Mouse (Mus musculus): ENCODE data around the gene Hadhb. TPM values are rescaled to one million over a fixed set of nuclear protein-coding genes. Genes with fewer than 3 reads are reported as not detected.

The Hadhb gene
- total RNA-seq, 4 experiments from 2014 or later, result 88.5 to 103 (median 92.6) TPM

- DNase-seq (ENCODE audit: low spot score in 2 of 2), result no peak
These were observed 27.0 kb upstream of the Hadhb start for GRCm38 (mm10) chr5:30127921-30128597.

- DNase-seq (ENCODE audit: low spot score in 2 of 2), result no peak
These were observed 26.4 kb upstream of the Hadhb start for GRCm38 (mm10) chr5:30128680-30129079.

- no peak for DNase-seq (ENCODE audit: low spot score in 2 of 2)
These were observed 23.8 kb upstream of the Hadhb start for GRCm38 (mm10) chr5:30131246-30131645.

GRCm38 (mm10) chr5:30132173-30132572, 22.9 kb upstream of the Hadhb start:
- no peak for DNase-seq (ENCODE audit: low spot score in 2 of 2)

GRCm38 (mm10) chr5:30135711-30136231, 19.3 kb upstream of the Hadhb start:
- no peak for DNase-seq (ENCODE audit: low spot score in 2 of 2)

GRCm38 (mm10) chr5:30137271-30137670, 17.8 kb upstream of the Hadhb start:
- DNase-seq (ENCODE audit: low spot score in 2 of 2), result no peak

GRCm38 (mm10) chr5:30138193-30138592, 16.9 kb upstream of the Hadhb start:
- no peak for DNase-seq (ENCODE audit: low spot score in 2 of 2)

- DNase-seq (ENCODE audit: low spot score in 2 of 2), result no peak
These were observed 8.5 kb upstream of the Hadhb start for GRCm38 (mm10) chr5:30146526-30146925.

GRCm38 (mm10) chr5:30148133-30148920, 6.7 kb upstream of the Hadhb start:
- no peak for DNase-seq (ENCODE audit: low spot score in 2 of 2)

- no peak for DNase-seq (ENCODE audit: low spot score in 2 of 2)
These were observed 3.0 kb upstream of the Hadhb start for GRCm38 (mm10) chr5:30152007-30152406.

GRCm38 (mm10) chr5:30152413-30152812, 2.6 kb upstream of the Hadhb start:
- DNase-seq (ENCODE audit: low spot score in 2 of 2), result no peak

GRCm38 (mm10) chr5:30153222-30153621, 1.8 kb upstream of the Hadhb start:
- DNase-seq (ENCODE audit: low spot score in 2 of 2), result no peak

- no peak for DNase-seq (ENCODE audit: low spot score in 2 of 2)
These were observed 1.0 kb upstream of the Hadhb start for GRCm38 (mm10) chr5:30154013-30154412.

- no peak for DNase-seq (ENCODE audit: low spot score in 2 of 2)
These were observed 346 bp downstream of the Hadhb start for GRCm38 (mm10) chr5:30155395-30155792.

GRCm38 (mm10) chr5:30155821-30156629, 977 bp downstream of the Hadhb start:
- DNase-seq (ENCODE audit: low spot score in 2 of 2), result no peak

- DNase-seq (ENCODE audit: low spot score in 2 of 2), result no peak
These were observed 4.6 kb downstream of the Hadhb start for GRCm38 (mm10) chr5:30159601-30160000.

GRCm38 (mm10) chr5:30161836-30162235, 6.8 kb downstream of the Hadhb start:
- DNase-seq (ENCODE audit: low spot score in 2 of 2), result no peak

GRCm38 (mm10) chr5:30162339-30162738, 7.3 kb downstream of the Hadhb start:
- DNase-seq (ENCODE audit: low spot score in 2 of 2), result no peak

GRCm38 (mm10) chr5:30165234-30165946, 10.3 kb downstream of the Hadhb start:
- DNase-seq (ENCODE audit: low spot score in 2 of 2), result no peak

- DNase-seq (ENCODE audit: low spot score in 2 of 2), result no peak
These were observed 15.4 kb downstream of the Hadhb start for GRCm38 (mm10) chr5:30170303-30170940.

- DNase-seq (ENCODE audit: low spot score in 2 of 2), result no peak
These were observed 17.1 kb downstream of the Hadhb start for GRCm38 (mm10) chr5:30172115-30172514.
